Mouse (Mus musculus) hindbrain, embryonic 10.5 days (tissue): ENCODE results near the gene Inca1. TPM values are rescaled to one million over a fixed set of nuclear protein-coding genes. Genes with fewer than 3 reads are reported as not detected.

ENCODE experiments used
- DNase-seq: peaks from one replicate; pipeline ENCODE4 v3.0.0-alpha.2; 2017; ENCODE audit warnings: low spot score
- H3K27ac ChIP-seq: fragments of 300-500 bp; sonication (generic); 2 replicates; pipeline ENCODE4 v1.5.1; 2016; ENCODE audit warnings: mild to moderate bottlenecking, moderate library complexity
- H3K27me3 ChIP-seq: fragments of 300-500 bp; sonication (generic); 2 replicates; pipeline ENCODE4 v1.6.1; 2016; ENCODE audit warnings: mild to moderate bottlenecking; ENCODE audit not compliant: poor library complexity, insufficient read depth, severe bottlenecking
- H3K36me3 ChIP-seq: fragments of 300-500 bp; sonication (generic); 2 replicates; pipeline ENCODE4 v1.6.1; 2016; ENCODE audit warnings: mild to moderate bottlenecking, moderate library complexity
- H3K4me1 ChIP-seq: fragments of 300-500 bp; sonication (generic); replicated peaks from 2 replicates; pipeline ENCODE4 v1.6.1; 2016; ENCODE audit warnings: mild to moderate bottlenecking
- H3K4me3 ChIP-seq: fragments of 300-500 bp; sonication (generic); 2 replicates; pipeline ENCODE4 v1.5.1; 2016; ENCODE audit warnings: mild to moderate bottlenecking, moderate library complexity
- H3K9me3 ChIP-seq: fragments of 300-500 bp; sonication (generic); 2 replicates; pipeline ENCODE4 v1.6.1; 2016; ENCODE audit warnings: mild to moderate bottlenecking, moderate library complexity
- WGBS: fragments of 180-500 bp; shearing (Covaris S2); methylation state at CpG from one replicate; pipeline ENCODE4 v1.1.7; 2016; 5-methylcytosine and 5-hydroxymethylcytosine counted together
- polyA plus RNA-seq: library from polyadenylated mRNA; unstranded; fragments of >200 nt; fragmentation: Nextera tagmentation; extraction: Ambion mirVana; gene quantifications from 2 replicates; pipeline ENCODE4 v1.2.1, GENCODE M21; 2016

Inca1 gene
- polyA plus RNA-seq, result 0.90 and 1.1 TPM in 2 replicates

GRCm38 (mm10) chr11:70699722-70700556 is at the start of gene Inca1, which contains the start of gene Kif1c:
Inca1 (minus strand) TSS chr11:70700155.
Kif1c (plus strand) TSS chr11:70700548.
- WGBS, result under 1% methylated on average over 69 of the region's 69 CpGs
- Histone ChIP-seq H3K9me3 (no peaks in the 10 kb centered on the region), H3K27ac (peak within 1 kb of the TSS; percentile 94), H3K27me3 (no peaks in the 10 kb centered on the region), H3K4me1 (peaks cover 34% of the 10 kb centered on the region), H3K4me3 (peak within 1 kb of the TSS; percentile 82), H3K36me3 (peaks cover 26% of the 10 kb centered on the region)
- peak; percentile 92 for DNase-seq

GRCm38 (mm10) chr11:70747876-70748545 is 48.1 kb upstream of the Inca1 start:
- 91% methylated on average over 4 of the region's 4 CpGs for WGBS
- no peak overlapping the region for H3K4me3 ChIP-seq
- DNase-seq, result no peak
- 0 out of 2 replicates have a peak, but pooled peaks cover 7% of the 10 kb centered on the region for H3K9me3 ChIP-seq
- H3K27ac ChIP-seq, result no peak overlapping the region
- H3K36me3 ChIP-seq, result no peaks in the 10 kb centered on the region
- H3K4me1 ChIP-seq, result peaks cover 3% of the 10 kb centered on the region; the same call in 1 of the 2 replicates
- no peaks in the 10 kb centered on the region for H3K27me3 ChIP-seq

GRCm38 (mm10) chr11:70745636-70746035 is 45.7 kb upstream of the Inca1 start:
- 0 out of 2 replicates have a peak, but pooled peaks cover 7% of the 10 kb centered on the region for H3K9me3 ChIP-seq
- no peaks in the 10 kb centered on the region for H3K27me3 ChIP-seq
- H3K4me3 ChIP-seq, result no peak overlapping the region
- no peak for DNase-seq
- H3K27ac ChIP-seq, result no peak overlapping the region
- peaks cover 5% of the 10 kb centered on the region; the same call in 1 of the 2 replicates for H3K4me1 ChIP-seq
- H3K36me3 ChIP-seq, result no peaks in the 10 kb centered on the region
- 83% methylated on average over 7 of the region's 7 CpGs for WGBS

DNA sequence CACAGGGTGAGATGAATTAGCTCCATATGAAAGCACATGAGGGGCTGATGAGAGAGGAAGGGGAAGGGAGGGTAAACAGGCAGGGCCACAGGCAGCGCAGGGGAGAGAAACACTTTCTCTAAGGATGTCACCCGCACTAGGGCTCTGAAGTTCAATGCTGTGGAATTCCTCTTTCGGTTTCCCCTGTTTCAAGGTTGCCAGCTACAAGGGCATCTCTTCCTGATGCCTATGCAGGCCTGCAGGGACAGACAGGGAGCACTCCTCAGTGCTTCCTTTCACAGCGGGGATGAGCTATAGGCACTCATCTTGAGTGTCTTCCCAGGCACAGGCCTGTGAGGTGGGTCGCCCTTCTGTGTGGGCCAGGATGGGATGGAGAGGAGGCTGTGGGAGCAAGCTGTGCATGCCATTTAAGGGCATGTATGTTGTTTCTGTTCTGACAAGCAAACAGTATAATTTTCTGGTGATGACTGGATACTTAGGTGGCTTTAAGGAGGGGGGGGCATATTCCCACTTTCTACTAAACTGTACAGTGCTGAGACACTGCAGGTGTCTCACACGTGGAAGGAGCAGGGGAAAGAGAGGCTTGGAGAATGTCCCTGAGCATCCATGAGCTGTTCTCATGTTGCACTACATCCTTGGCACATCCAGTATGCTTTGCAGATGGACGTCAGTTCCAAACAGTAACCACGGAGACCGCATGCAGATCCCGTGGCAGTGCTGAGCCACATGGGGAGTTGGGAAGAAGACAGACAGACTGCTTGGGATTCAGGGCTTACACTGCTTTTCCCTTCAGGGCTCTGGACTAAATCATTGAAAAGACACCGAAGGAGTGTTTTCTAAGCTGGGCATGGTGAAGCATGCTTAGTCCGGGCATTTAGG is 42.9 kb upstream of the Inca1 start:
- 76% methylated on average over 12 of the region's 12 CpGs for WGBS
- no peak for DNase-seq

DNA sequence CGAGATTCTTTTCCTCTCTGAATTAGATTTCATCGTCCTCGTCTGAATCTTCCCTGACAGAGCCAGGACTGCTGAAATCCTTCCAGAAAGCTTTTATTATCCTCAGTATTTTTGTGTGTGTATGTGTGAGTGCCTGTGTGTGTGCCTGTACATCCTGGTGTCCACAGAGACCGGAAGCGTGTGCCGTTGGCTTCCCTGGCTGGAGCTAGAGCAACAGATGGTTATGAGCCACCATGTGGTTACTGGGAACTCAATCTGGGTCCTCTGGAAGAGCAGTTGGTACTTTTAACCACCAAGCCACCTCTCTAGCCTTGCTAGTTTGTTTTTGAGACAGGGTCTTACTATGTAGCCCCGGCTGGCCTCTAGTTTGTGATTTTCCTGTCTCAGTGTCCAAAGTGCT is 42.2 kb upstream of the Inca1 start:
- no peak overlapping the region for H3K4me3 ChIP-seq
- no peaks in the 10 kb centered on the region for H3K27me3 ChIP-seq
- peaks cover 5% of the 10 kb centered on the region; the same call in 1 of the 2 replicates for H3K4me1 ChIP-seq
- no peaks in the 10 kb centered on the region for H3K36me3 ChIP-seq
- WGBS, result 90% methylated on average over 7 of the region's 7 CpGs
- no peaks in the 10 kb centered on the region for H3K9me3 ChIP-seq
- no peak overlapping the region for H3K27ac ChIP-seq
- no peak for DNase-seq

More for the DNA sequence above, 42.9 kb upstream of the Inca1 start:
- Histone ChIP-seq H3K9me3 (no peaks in the 10 kb centered on the region), H3K27me3 (no peaks in the 10 kb centered on the region), H3K4me3 (no peak overlapping the region), H3K4me1 (peaks cover 5% of the 10 kb centered on the region; the same call in 1 of the 2 replicates), H3K36me3 (no peaks in the 10 kb centered on the region), H3K27ac (no peak overlapping the region)

DNA sequence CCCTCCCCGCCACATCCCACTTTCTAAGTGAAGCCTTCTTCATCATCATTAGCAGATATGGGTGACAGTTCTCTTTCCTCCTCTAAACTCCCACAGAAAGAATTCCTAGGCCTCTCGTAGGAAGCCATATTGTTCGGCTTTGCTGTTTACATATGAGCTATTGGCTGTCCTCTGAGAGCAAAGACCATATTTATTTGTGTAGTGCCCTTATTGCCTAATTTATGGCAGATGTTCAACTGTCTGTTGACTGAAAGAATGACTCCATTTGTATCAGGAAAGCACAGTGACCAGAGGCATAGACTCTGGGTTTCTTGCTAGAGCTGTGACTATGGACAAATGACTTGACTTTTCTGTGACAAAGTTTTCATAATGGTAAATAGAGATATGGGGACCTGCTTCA is 41.6 kb upstream of the Inca1 start:
- WGBS, result 96% methylated on average over 3 of the region's 3 CpGs
- Histone ChIP-seq H3K4me1 (peaks cover 5% of the 10 kb centered on the region; the same call in 1 of the 2 replicates), H3K27ac (no peak overlapping the region), H3K9me3 (no peaks in the 10 kb centered on the region), H3K4me3 (no peak overlapping the region), H3K27me3 (no peaks in the 10 kb centered on the region), H3K36me3 (no peaks in the 10 kb centered on the region)
- DNase-seq, result no peak

DNA sequence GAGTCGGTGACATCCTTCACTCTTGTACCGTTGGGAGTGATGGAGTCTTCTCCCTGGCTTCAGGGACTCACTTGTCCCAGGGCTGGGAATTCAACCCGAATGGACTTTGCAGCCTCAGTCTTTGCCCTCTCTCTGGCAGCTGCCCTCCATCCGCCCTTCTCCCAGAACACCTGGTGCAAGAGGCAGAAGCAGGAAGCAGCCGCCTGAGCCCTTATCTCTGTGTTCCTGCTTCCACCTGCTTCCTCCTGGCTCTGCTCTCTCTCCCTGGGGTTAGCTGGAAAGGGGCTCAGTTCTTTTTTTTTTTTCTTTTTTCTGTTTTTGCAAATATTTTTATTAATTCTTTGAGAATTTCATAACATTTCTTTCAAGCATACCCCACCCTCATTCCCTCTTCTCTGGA is 37.8 kb upstream of the Inca1 start:
- DNase-seq, result no peak
- H3K36me3 ChIP-seq, result no peaks in the 10 kb centered on the region
- 78% methylated on average over 5 of the region's 5 CpGs for WGBS

GRCm38 (mm10) chr11:70733256-70733655 is 33.3 kb upstream of the Inca1 start:
- Histone ChIP-seq H3K4me3 (no peak overlapping the region), H3K36me3 (peaks cover 14% of the 10 kb centered on the region), H3K4me1 (peaks cover 2% of the 10 kb centered on the region; the same call in 1 of the 2 replicates), H3K9me3 (no peaks in the 10 kb centered on the region), H3K27me3 (no peaks in the 10 kb centered on the region), H3K27ac (no peak overlapping the region)
- no peak for DNase-seq
- 58% methylated on average over 5 of the region's 5 CpGs for WGBS

More for the DNA sequence above, 37.8 kb upstream of the Inca1 start:
- Histone ChIP-seq H3K9me3 (no peaks in the 10 kb centered on the region), H3K27ac (no peak overlapping the region), H3K27me3 (no peaks in the 10 kb centered on the region), H3K4me3 (no peak overlapping the region), H3K4me1 (peaks cover 2% of the 10 kb centered on the region)

DNA sequence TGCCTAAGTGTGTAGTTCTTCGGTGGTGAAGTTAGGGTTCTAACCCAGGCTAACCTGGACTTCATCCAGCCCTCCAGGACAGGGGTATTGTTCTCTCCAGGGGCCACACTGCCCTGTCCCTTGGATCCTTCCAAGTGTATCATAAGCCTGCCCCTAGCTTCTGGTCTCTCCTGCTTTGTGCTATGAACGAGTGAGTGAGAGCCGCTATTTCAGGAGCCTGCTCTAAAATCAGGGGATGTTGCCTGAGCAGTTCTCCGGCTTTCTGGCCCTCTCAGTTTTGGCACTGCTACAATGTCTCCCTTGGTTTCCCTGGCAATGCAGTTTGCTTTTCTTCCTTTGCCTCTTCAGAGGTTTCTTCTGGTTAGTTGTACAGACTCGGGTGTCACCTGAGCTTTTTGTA is 31.2 kb upstream of the Inca1 start:
- H3K4me3 ChIP-seq, result no peak overlapping the region
- no peaks in the 10 kb centered on the region for H3K27me3 ChIP-seq
- DNase-seq, result no peak
- 76% methylated on average over 5 of the region's 5 CpGs for WGBS
- H3K4me1 ChIP-seq, result peaks cover 2% of the 10 kb centered on the region; the same call in 1 of the 2 replicates
- no peaks in the 10 kb centered on the region for H3K9me3 ChIP-seq
- H3K36me3 ChIP-seq, result peaks cover 35% of the 10 kb centered on the region
- H3K27ac ChIP-seq, result no peak overlapping the region

- whole genome bisulfite sequencing, result 88% methylated on average over 9 of the region's 9 CpGs
- peaks cover 2% of the 10 kb centered on the region; the same call in 1 of the 2 replicates for H3K4me1 ChIP-seq
- no peaks in the 10 kb centered on the region for H3K27me3 ChIP-seq
- no peaks in the 10 kb centered on the region for H3K9me3 ChIP-seq
- no peak overlapping the region for H3K4me3 ChIP-seq
- H3K27ac ChIP-seq, result no peak overlapping the region
- DNase-seq, result no peak
- peaks cover 41% of the 10 kb centered on the region for H3K36me3 ChIP-seq
Observed at GRCm38 (mm10) chr11:70730427-70731038, 30.6 kb upstream of the Inca1 start.

DNA sequence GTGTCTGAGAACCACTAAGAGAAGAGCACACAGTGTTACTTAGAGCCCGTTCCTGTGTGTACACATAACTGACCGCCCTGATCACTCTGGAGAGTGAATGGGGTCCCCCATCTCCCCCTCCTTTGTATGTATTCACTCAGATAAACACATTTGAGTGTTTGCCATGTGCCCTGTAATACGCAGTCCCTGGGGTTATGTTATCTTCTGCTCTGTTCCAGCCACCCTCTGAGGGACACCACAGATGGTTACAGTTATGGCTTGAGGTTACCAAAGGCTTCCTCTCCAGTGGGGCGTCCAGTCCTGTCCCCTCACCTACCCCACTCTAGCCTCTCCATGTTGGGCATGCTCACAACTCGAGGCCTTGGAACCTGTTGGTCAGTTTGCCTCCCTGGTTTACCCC is 27.4 kb upstream of the Inca1 start:
- no peaks in the 10 kb centered on the region for H3K27me3 ChIP-seq
- no peak for DNase-seq
- H3K4me3 ChIP-seq, result no peak overlapping the region
- H3K27ac ChIP-seq, result no peak overlapping the region
- peaks cover 73% of the 10 kb centered on the region for H3K36me3 ChIP-seq
- WGBS, result 90% methylated on average over 5 of the region's 5 CpGs
- no peaks in the 10 kb centered on the region for H3K4me1 ChIP-seq
- no peaks in the 10 kb centered on the region for H3K9me3 ChIP-seq

- Histone ChIP-seq H3K27ac (no peak overlapping the region), H3K9me3 (no peaks in the 10 kb centered on the region), H3K27me3 (no peaks in the 10 kb centered on the region), H3K36me3 (peaks cover 81% of the 10 kb centered on the region), H3K4me3 (no peak overlapping the region), H3K4me1 (no peaks in the 10 kb centered on the region)
- 97% methylated on average over 2 of the region's 2 CpGs for WGBS
- no peak for DNase-seq
Observed at GRCm38 (mm10) chr11:70726585-70726984, 26.6 kb upstream of the Inca1 start.
